Mouse (Mus musculus) kidney, postnatal 0 days (tissue): ENCODE results near the gene Dnah1. TPM values are rescaled to one million over a fixed set of nuclear protein-coding genes. Genes with fewer than 3 reads are reported as not detected.
A peak's percentile ranks its signal among the peaks of the same experiment; 100 is the strongest.

Experiments
- ATAC-seq: fragments of 200-750 bp; cut with Nextera tagmentation; replicated peaks from 2 replicates; pipeline ENCODE4 v1.8.0; 2017; ENCODE audit warnings: low read depth, moderate number of reproducible peaks, moderate TSS enrichment, moderate library complexity; ENCODE audit not compliant: low FRiP score
- DNase-seq: peaks from one replicate; pipeline ENCODE4 v3.0.0-alpha.2; 2016; ENCODE audit warnings: low spot score
- H3K27ac ChIP-seq: fragments of 300-500 bp; sonication (generic); 2 replicates; pipeline ENCODE4 v1.5.1; 2014; ENCODE audit warnings: mild to moderate bottlenecking
- H3K27me3 ChIP-seq: fragments of 300-500 bp; sonication (generic); 2 replicates; pipeline ENCODE4 v1.6.1; 2014; ENCODE audit warnings: low read length, mixed read lengths; ENCODE audit not compliant: insufficient read depth
- H3K36me3 ChIP-seq: fragments of 300-500 bp; sonication (generic); 2 replicates; pipeline ENCODE4 v1.6.1; 2014; ENCODE audit warnings: low read length, mixed read lengths; ENCODE audit not compliant: insufficient read depth
- H3K4me1 ChIP-seq: fragments of 300-500 bp; sonication (generic); replicated peaks from 2 replicates; pipeline ENCODE4 v1.6.1; 2014; ENCODE audit warnings: antibody characterized with exemption, low read length, mixed read lengths; ENCODE audit not compliant: insufficient read depth
- H3K4me2 ChIP-seq: fragments of 300-500 bp; sonication (generic); 2 replicates; pipeline ENCODE4 v1.6.1; 2014; ENCODE audit warnings: mild to moderate bottlenecking, low read length, moderate library complexity, mixed read lengths
- H3K4me3 ChIP-seq: fragments of 300-500 bp; sonication (generic); replicated peaks from 2 replicates; pipeline ENCODE4 v1.5.1; 2014; ENCODE audit warnings: low read depth, low read length
- H3K9ac ChIP-seq: fragments of 300-500 bp; sonication (generic); 2 replicates; pipeline ENCODE4 v1.6.1; 2014; ENCODE audit warnings: low read depth, low read length
- H3K9me3 ChIP-seq: fragments of 300-500 bp; sonication (generic); replicated peaks from 2 replicates; pipeline ENCODE4 v1.6.1; 2016; ENCODE audit warnings: low read length, inconsistent platforms, mixed read lengths
- CTCF ChIP-seq: IDR thresholded peaks from 2 replicates; pipeline ENCODE4 v1.5.1; 2016; ENCODE audit warnings: antibody characterized with exemption, low read depth, mild to moderate bottlenecking, moderate library complexity
- WGBS: fragments of 180-500 bp; shearing (Covaris S2); extraction: QIAGEN DNeasy Blood & Tissue Kit; methylation state at CpG from one replicate; pipeline ENCODE4 v1.1.7; 2014; 5-methylcytosine and 5-hydroxymethylcytosine counted together
- polyA plus RNA-seq: library from polyadenylated mRNA; unstranded; fragments of >200 nt; fragmentation: Nextera tagmentation; extraction: Ambion mirVana; gene quantifications from 2 replicates; pipeline ENCODE4 v1.2.1, GENCODE M21; 2015

Gene Dnah1
- 4.3 and 4.4 TPM in 2 replicates for polyA plus RNA-seq

GRCm38 (mm10) chr14:31323849-31324792 lies at the start of gene Dnah1:
Gene Dnah1, minus strand, starts transcription at chr14:31323896.
- ATAC-seq (peak; percentile 68; the same call in 1 of the 2 replicates), DNase-seq (peak; percentile 64)
- peaks cover 7% of the 10 kb centered on the region; the same call in 1 of the 2 replicates for H3K4me1 ChIP-seq
- peak within 1 kb of the TSS; percentile 46; the same call in 1 of the 2 replicates for H3K9ac ChIP-seq
- no peak; the same call in 1 of the 2 replicates for TF ChIP-seq CTCF
- no peaks in the 10 kb centered on the region for H3K27me3 ChIP-seq
- H3K4me2 ChIP-seq = peak within 1 kb of the TSS; percentile 73
- H3K27ac ChIP-seq = 0 out of 2 replicates have a peak within 1 kb of the TSS, but pooled peaks have one; percentile 31
- H3K4me3 ChIP-seq = peak within 1 kb of the TSS; percentile 33
- no peaks in the 10 kb centered on the region for H3K36me3 ChIP-seq
- WGBS = 31% methylated on average over 28 of the region's 28 CpGs
- H3K9me3 ChIP-seq = no peaks in the 10 kb centered on the region

- no peak for TF ChIP-seq CTCF
- H3K27ac ChIP-seq = no peak overlapping the region
- no peak overlapping the region for H3K9ac ChIP-seq
- DNase-seq (no peak), ATAC-seq (no peak)
- H3K36me3 ChIP-seq = peaks cover 34% of the 10 kb centered on the region
- no peaks in the 10 kb centered on the region for H3K27me3 ChIP-seq
- no peaks in the 10 kb centered on the region for H3K4me1 ChIP-seq
- H3K4me3 ChIP-seq = no peak overlapping the region
- 86% methylated on average over 3 of the region's 3 CpGs for WGBS
- H3K9me3 ChIP-seq = no peaks in the 10 kb centered on the region
- no peak overlapping the region for H3K4me2 ChIP-seq
Measured at GRCm38 (mm10) chr14:31369377-31369776, 45.7 kb upstream of the Dnah1 start.

GRCm38 (mm10) chr14:31367951-31368350 lies 44.3 kb upstream of the Dnah1 start:
- H3K9me3 ChIP-seq = no peaks in the 10 kb centered on the region
- WGBS = 85% methylated on average over 7 of the region's 7 CpGs
- no peak overlapping the region for H3K9ac ChIP-seq
- H3K27me3 ChIP-seq = no peaks in the 10 kb centered on the region
- H3K36me3 ChIP-seq = peaks cover 33% of the 10 kb centered on the region
- ATAC-seq (no peak), DNase-seq (no peak)
- no peak for TF ChIP-seq CTCF
- no peaks in the 10 kb centered on the region for H3K4me1 ChIP-seq
- H3K4me3 ChIP-seq = no peak overlapping the region
- no peak overlapping the region for H3K27ac ChIP-seq
- no peak overlapping the region for H3K4me2 ChIP-seq

GRCm38 (mm10) chr14:31365350-31365749 lies 41.7 kb upstream of the Dnah1 start:
- TF ChIP-seq CTCF = peak; percentile 75
- no peaks in the 10 kb centered on the region for H3K4me1 ChIP-seq
- peaks cover 43% of the 10 kb centered on the region for H3K36me3 ChIP-seq
- H3K27me3 ChIP-seq = no peaks in the 10 kb centered on the region
- DNase-seq (peak; percentile 74), ATAC-seq (no peak)
- H3K4me2 ChIP-seq = no peak overlapping the region
- no peak overlapping the region for H3K9ac ChIP-seq
- H3K4me3 ChIP-seq = no peak overlapping the region
- no peaks in the 10 kb centered on the region for H3K9me3 ChIP-seq
- no peak overlapping the region for H3K27ac ChIP-seq

GRCm38 (mm10) chr14:31364589-31364988 lies 40.9 kb upstream of the Dnah1 start:
- 93% methylated on average over 4 of the region's 4 CpGs for WGBS

GRCm38 (mm10) chr14:31362236-31362635 lies 38.5 kb upstream of the Dnah1 start:
- no peak overlapping the region for H3K4me2 ChIP-seq
- no peaks in the 10 kb centered on the region for H3K9me3 ChIP-seq
- H3K27ac ChIP-seq = no peak overlapping the region
- 82% methylated on average over 2 of the region's 2 CpGs for WGBS
- H3K4me3 ChIP-seq = no peak overlapping the region
- ATAC-seq (no peak), DNase-seq (no peak)
- H3K27me3 ChIP-seq = no peaks in the 10 kb centered on the region
- peaks cover 51% of the 10 kb centered on the region for H3K36me3 ChIP-seq
- H3K9ac ChIP-seq = no peak overlapping the region
- no peaks in the 10 kb centered on the region for H3K4me1 ChIP-seq
- no peak for TF ChIP-seq CTCF

More at GRCm38 (mm10) chr14:31364589-31364988, 40.9 kb upstream of the Dnah1 start:
- Histone ChIP-seq H3K4me1 (no peaks in the 10 kb centered on the region), H3K4me2 (no peak overlapping the region), H3K9me3 (no peaks in the 10 kb centered on the region), H3K4me3 (no peak overlapping the region), H3K27ac (no peak overlapping the region), H3K36me3 (peaks cover 48% of the 10 kb centered on the region), H3K27me3 (no peaks in the 10 kb centered on the region), H3K9ac (no peak overlapping the region)
- ATAC-seq (no peak), DNase-seq (no peak)
- TF ChIP-seq CTCF = no peak
